Mouse (Mus musculus): ENCODE results near the gene Tex2. TPM values are rescaled to one million over a fixed set of nuclear protein-coding genes. Genes with fewer than 3 reads are reported as not detected.

The Tex2 gene
- total and polyA plus RNA-seq, 3 experiments, result 4.0 to 5.0 (median 4.5) TPM

GRCm38 (mm10) chr11:106501308-106502158 is 111.7 kb downstream of the Tex2 start (continued):
- no peak; the same call in 1 of the 2 replicates for TF ChIP-seq SMC3 (IDR thresholded peaks at IDR 0.05; ENCODE audit: low read depth, low read length)

GRCm38 (mm10) chr11:106500393-106501307 is 112.6 kb downstream of the Tex2 start:
- no peaks in the 10 kb centered on the region for H3K9me3 ChIP-seq (replicated peaks; ENCODE audit: low read length)
- no peaks in the 10 kb centered on the region for H3K27me3 ChIP-seq (replicated peaks)
- H3K79me2 ChIP-seq (replicated peaks; ENCODE audit: control insufficient read depth, extremely low read depth, insufficient read depth, poor library complexity, severe bottlenecking), result no peaks in the 10 kb centered on the region
- H3K36me3 ChIP-seq (replicated peaks in 1 of 2; ENCODE audit: control insufficient read depth in 1 of 2, insufficient read depth in 1 of 2, low read length in 1 of 2), result peaks cover 0 to 6% of the 10 kb centered on the region in 2 experiments
- dilution Hi-C loops (cut with MboI; ENCODE audit: extremely low pct_ligation_motif_present, extremely low pct_unique_long_range_greater_than_20kb, low sequenced_read_pairs), result no loop called here
- peak overlapping the region; percentile 85 for H3K27ac ChIP-seq (ENCODE audit: insufficient read depth, low read depth)
- peaks cover 12 to 43% of the 10 kb centered on the region in 2 experiments for H3K4me1 ChIP-seq (ENCODE audit: control insufficient read depth in 1 of 2, insufficient read depth in 2 of 2)
- H3K9ac ChIP-seq (ENCODE audit: insufficient read depth, low read depth), result peak overlapping the region; percentile 99
- H3K4me3 ChIP-seq (replicated peaks in 1 of 3; ENCODE audit: low read depth in 2 of 3, low read length in 2 of 3, poor library complexity in 1 of 3), result peak overlapping the region; percentile 68 to 83 (median 78)
- DNase-seq (ENCODE audit: extremely low read depth), result peak; percentile 99
- in situ Hi-C loops (cut with MboI; ENCODE audit: low pct_ligation_motif_present, low pct_unique_long_range_greater_than_20kb, low sequenced_read_pairs), result loop anchor here (10.0 kb wide), 1 partner anchor 254 kb away; the partner anchor contains the start of genes Milr1 and Pecam1
- H3K4me2 ChIP-seq (ENCODE audit: insufficient read depth, low read depth, poor library complexity, severe bottlenecking), result peak overlapping the region; percentile 97
- TF ChIP-seq JUN (IDR thresholded peaks at IDR 0.05; ENCODE audit: insufficient read depth, low read depth, low read length) (no peak), MAZ (IDR thresholded peaks at IDR 0.05; ENCODE audit: low read depth, low read length) (peak; percentile 91), MEF2A (IDR thresholded peaks at IDR 0.05; ENCODE audit: borderline replicate concordance, low read depth, low read length) (peak; percentile 89), MXI1 (IDR thresholded peaks at IDR 0.05; ENCODE audit: low read depth, low read length) (no peak; the same call in 1 of the 2 replicates), ETS1 (conservative IDR thresholded peaks at IDR 0.05; ENCODE audit: low read depth, low read length) (peak; percentile 54), MAFK (IDR thresholded peaks at IDR 0.05; ENCODE audit: insufficient replicate concordance, low read length) (no peak), CHD2 (IDR thresholded peaks at IDR 0.05; ENCODE audit: low read length) (peak; percentile 89), POLR2AphosphoS2 (IDR thresholded peaks at IDR 0.05; ENCODE audit: low read depth, low read length) (peak; percentile 97), BHLHE40 (IDR thresholded peaks at IDR 0.05; ENCODE audit: low read depth, low read length) (peak; percentile 81), GABPA (IDR thresholded peaks at IDR 0.05; ENCODE audit: insufficient replicate concordance, low read depth, low read length) (peak; percentile 71), NRF1 (IDR thresholded peaks at IDR 0.05; ENCODE audit: low read depth, low read length) (peak; percentile 64), KAT2A (IDR thresholded peaks at IDR 0.05; ENCODE audit: insufficient replicate concordance, low read length) (peak; percentile 90), JUND (conservative IDR thresholded peaks at IDR 0.05; ENCODE audit: low read depth, low read length) (no peak), CTCF (conservative IDR thresholded peaks at IDR 0.05 in 1 of 2, IDR thresholded peaks at IDR 0.05 in 1 of 2; ENCODE audit: low read depth in 2 of 2, low read length in 2 of 2) (no peak), MAX (IDR thresholded peaks at IDR 0.05; ENCODE audit: low read length) (peak; percentile 99), UBTF (IDR thresholded peaks at IDR 0.05; ENCODE audit: low read depth, low read length) (no peak), ZNF384 (IDR thresholded peaks at IDR 0.05; ENCODE audit: low read depth, low read length) (no peak; the same call in 1 of the 2 replicates), TCF12 (IDR thresholded peaks at IDR 0.05; ENCODE audit: low read depth, low read length) (peak; percentile 99), ELF1 (IDR thresholded peaks at IDR 0.05; ENCODE audit: low read depth, low read length) (peak; percentile 78), RAD21 (IDR thresholded peaks at IDR 0.05; ENCODE audit: low read depth, low read length) (no peak), SIN3A (IDR thresholded peaks at IDR 0.05; ENCODE audit: low read length) (peak; percentile 77), EP300 (IDR thresholded peaks at IDR 0.05; ENCODE audit: low read length) (no peak), TBP (conservative IDR thresholded peaks at IDR 0.05; ENCODE audit: low read depth, low read length) (peak; percentile 99), ZKSCAN1 (IDR thresholded peaks at IDR 0.05; ENCODE audit: borderline replicate concordance, low read depth, low read length) (no peak), RCOR1 (conservative IDR thresholded peaks at IDR 0.05; ENCODE audit: low read depth, low read length) (peak; percentile 88; the same call in 1 of the 2 replicates), ZC3H11A (IDR thresholded peaks at IDR 0.05; ENCODE audit: low read depth, low read length) (no peak), SMC3 (IDR thresholded peaks at IDR 0.05; ENCODE audit: low read depth, low read length) (peak; percentile 4; the same call in 1 of the 2 replicates), ZMIZ1 (IDR thresholded peaks at IDR 0.05; ENCODE audit: low read depth, low read length) (peak; percentile 100), POLR2A (IDR thresholded peaks at IDR 0.05; ENCODE audit: low read depth, low read length) (peak; percentile 100), USF2 (conservative IDR thresholded peaks at IDR 0.05; ENCODE audit: low read depth, low read length) (peak; percentile 98), PAX5 (IDR thresholded peaks at IDR 0.05; ENCODE audit: low read length) (no peak), IRF4 (IDR thresholded peaks at IDR 0.05; ENCODE audit: low read depth, low read length) (peak; percentile 66), NELFE (IDR thresholded peaks at IDR 0.05; ENCODE audit: low read depth, low read length) (peak; percentile 100)

All from CH12.LX (cell line).